ENCODE assay signal across 8 mouse cellular contexts in genomic region chr4:156077499-156078301, GRCm38 (mm10). TPM values are rescaled to one million over a fixed set of nuclear protein-coding genes. Genes with fewer than 3 reads are reported as not detected.
A peak's percentile ranks its signal among the peaks of the same experiment; 100 is the strongest.
DNase-seq lines count a peak whose midpoint lies in the region; ATAC-seq lines count a peak whose summit lies in the region.

No protein-coding gene starts in this region.

- H3K9ac ChIP-seq in embryonic facial prominence, embryonic 15.5 days: 0 out of 2 replicates have a peak overlapping the region, but pooled peaks have one; percentile 21
- H3K9ac ChIP-seq in hindbrain, embryonic 13.5 days: peak overlapping the region; percentile 65
- H3K9ac ChIP-seq in midbrain, embryonic 15.5 days: peak overlapping the region; percentile 23
- peak overlapping the region; percentile 68 for H3K9ac ChIP-seq in stomach, embryonic 16.5 days (ENCODE audit: low read length)

- no peaks in the 10 kb centered on the region for H3K9me3 ChIP-seq in embryonic facial prominence, embryonic 15.5 days (replicated peaks)
- no peaks in the 10 kb centered on the region for H3K9me3 ChIP-seq in hindbrain, embryonic 13.5 days
- H3K9me3 ChIP-seq in midbrain, embryonic 15.5 days: no peaks in the 10 kb centered on the region
- no peaks in the 10 kb centered on the region for H3K9me3 ChIP-seq in stomach, embryonic 16.5 days (replicated peaks; ENCODE audit: control insufficient read depth, low read length)

- H3K36me3 ChIP-seq in embryonic facial prominence, embryonic 15.5 days: no peaks in the 10 kb centered on the region
- no peaks in the 10 kb centered on the region for H3K36me3 ChIP-seq in hindbrain, embryonic 13.5 days
- H3K36me3 ChIP-seq in midbrain, embryonic 15.5 days (replicated peaks): no peaks in the 10 kb centered on the region
- H3K36me3 ChIP-seq in stomach, embryonic 16.5 days (ENCODE audit: control insufficient read depth, insufficient read depth, low read length): no peaks in the 10 kb centered on the region

- peak overlapping the region; percentile 51 for H3K27ac ChIP-seq in embryonic facial prominence, embryonic 15.5 days (replicated peaks)
- H3K27ac ChIP-seq in hindbrain, embryonic 13.5 days: no peak overlapping the region
- H3K27ac ChIP-seq in midbrain, embryonic 15.5 days: no peak overlapping the region
- H3K27ac ChIP-seq in stomach, embryonic 16.5 days (ENCODE audit: low read length): peak overlapping the region; percentile 94

- peaks cover 20% of the 10 kb centered on the region for H3K4me1 ChIP-seq in embryonic facial prominence, embryonic 15.5 days
- H3K4me1 ChIP-seq in hindbrain, embryonic 13.5 days (replicated peaks): peaks cover 14% of the 10 kb centered on the region
- H3K4me1 ChIP-seq in midbrain, embryonic 15.5 days: peaks cover 9% of the 10 kb centered on the region
- peaks cover 8% of the 10 kb centered on the region for H3K4me1 ChIP-seq in stomach, embryonic 16.5 days (ENCODE audit: control insufficient read depth, insufficient read depth, low read length)

- peak overlapping the region; percentile 43 for H3K4me3 ChIP-seq in embryonic facial prominence, embryonic 15.5 days (replicated peaks)
- H3K4me3 ChIP-seq in hindbrain, embryonic 13.5 days: peak overlapping the region; percentile 40
- peak overlapping the region; percentile 39 for H3K4me3 ChIP-seq in midbrain, embryonic 15.5 days
- H3K4me3 ChIP-seq in stomach, embryonic 16.5 days (replicated peaks; ENCODE audit: low read length): peak overlapping the region; percentile 50

- peak overlapping the region; percentile 79 for H3K4me2 ChIP-seq in embryonic facial prominence, embryonic 15.5 days (replicated peaks)
- H3K4me2 ChIP-seq in hindbrain, embryonic 13.5 days: peak overlapping the region; percentile 66
- peak overlapping the region; percentile 65 for H3K4me2 ChIP-seq in midbrain, embryonic 15.5 days
- H3K4me2 ChIP-seq in stomach, embryonic 16.5 days (ENCODE audit: low read depth, low read length): peak overlapping the region; percentile 74

- DNase-seq in right cerebral cortex, postnatal 4 days: peak; percentile 20
- DNase-seq in right cerebral cortex, adult 2 months (ENCODE audit: low spot score in 2 of 2): no peak
- DNase-seq in liver: peak; percentile 38
- DNase-seq in layer of hippocampus, adult 11-12 months (ENCODE audit: low spot score): no peak

- peak; percentile 83 for ATAC-seq in embryonic facial prominence, embryonic 15.5 days (ENCODE audit: insufficient number of reproducible peaks, low FRiP score, low TSS enrichment, low read depth)
- no peak for ATAC-seq in hindbrain, embryonic 13.5 days (ENCODE audit: low FRiP score)
- ATAC-seq in midbrain, embryonic 15.5 days (replicated peaks): no peak
- ATAC-seq in stomach, embryonic 16.5 days (ENCODE audit: insufficient read depth, low FRiP score): peak; percentile 91

- peaks cover 8% of the 10 kb centered on the region; the same call in 1 of the 2 replicates for H3K27me3 ChIP-seq in embryonic facial prominence, embryonic 15.5 days
- peaks cover 40% of the 10 kb centered on the region for H3K27me3 ChIP-seq in hindbrain, embryonic 13.5 days
- peaks cover 17% of the 10 kb centered on the region for H3K27me3 ChIP-seq in midbrain, embryonic 15.5 days (replicated peaks)
- no peaks in the 10 kb centered on the region for H3K27me3 ChIP-seq in stomach, embryonic 16.5 days (ENCODE audit: control insufficient read depth, insufficient read depth, low read length)

- WGBS in embryonic facial prominence, embryonic 15.5 days: under 1% methylated on average over 58 of the region's 58 CpGs
- WGBS in hindbrain, embryonic 13.5 days: under 1% methylated on average over 58 of the region's 58 CpGs
- under 1% methylated on average over 58 of the region's 58 CpGs for WGBS in midbrain, embryonic 15.5 days
- under 1% methylated on average over 57 of the region's 58 CpGs for WGBS in stomach, embryonic 16.5 days

RNA-seq across cellular contexts. Expression of gene Ttll10, which starts 18.5 kb away (rescaled TPM):
- 4.0 and 4.3 TPM in 2 replicates for polyA plus RNA-seq in embryonic facial prominence, embryonic 15.5 days (2015; fragmentation: Nextera tagmentation; extraction: Ambion mirVana)
- polyA plus RNA-seq in hindbrain, embryonic 13.5 days (2015; fragmentation: Nextera tagmentation; extraction: Ambion mirVana): not detected in 2 replicates
- not detected in 2 replicates for polyA plus RNA-seq in midbrain, embryonic 15.5 days (2015; fragmentation: Nextera tagmentation; extraction: Ambion mirVana)
- polyA plus RNA-seq in stomach, embryonic 16.5 days (2015; fragmentation: Nextera tagmentation; extraction: Ambion mirVana): 4.6 and 5.0 TPM in 2 replicates

RNA-seq across cellular contexts. Expression of gene 9430015G10Rik, which starts 32.1 kb away (rescaled TPM):
- polyA plus RNA-seq in embryonic facial prominence, embryonic 15.5 days (2015; fragmentation: Nextera tagmentation; extraction: Ambion mirVana): 32.8 and 33.5 TPM in 2 replicates
- 32.1 and 32.7 TPM in 2 replicates for polyA plus RNA-seq in hindbrain, embryonic 13.5 days (2015; fragmentation: Nextera tagmentation; extraction: Ambion mirVana)
- polyA plus RNA-seq in midbrain, embryonic 15.5 days (2015; fragmentation: Nextera tagmentation; extraction: Ambion mirVana): 37.6 TPM in 2 replicates
- polyA plus RNA-seq in stomach, embryonic 16.5 days (2015; fragmentation: Nextera tagmentation; extraction: Ambion mirVana): 26.8 and 32.3 TPM in 2 replicates

RNA-seq across cellular contexts. Expression of gene Tnfrsf18, which starts 51.7 kb away (rescaled TPM):
- 6.0 and 7.1 TPM in 2 replicates for polyA plus RNA-seq in embryonic facial prominence, embryonic 15.5 days (2015; fragmentation: Nextera tagmentation; extraction: Ambion mirVana)
- 2.3 and 2.9 TPM in 2 replicates for polyA plus RNA-seq in hindbrain, embryonic 13.5 days (2015; fragmentation: Nextera tagmentation; extraction: Ambion mirVana)
- polyA plus RNA-seq in midbrain, embryonic 15.5 days (2015; fragmentation: Nextera tagmentation; extraction: Ambion mirVana): 3.2 and 3.6 TPM in 2 replicates
- 2.4 and 3.1 TPM in 2 replicates for polyA plus RNA-seq in stomach, embryonic 16.5 days (2015; fragmentation: Nextera tagmentation; extraction: Ambion mirVana)

RNA-seq across cellular contexts. Expression of gene Rnf223, which starts 52.6 kb away (rescaled TPM):
- 0.67 and 1.8 TPM in 2 replicates for polyA plus RNA-seq in embryonic facial prominence, embryonic 15.5 days (2015; fragmentation: Nextera tagmentation; extraction: Ambion mirVana)
- 0.53 and 0.66 TPM in 2 replicates for polyA plus RNA-seq in hindbrain, embryonic 13.5 days (2015; fragmentation: Nextera tagmentation; extraction: Ambion mirVana)
- 0.62 and 0.83 TPM in 2 replicates for polyA plus RNA-seq in midbrain, embryonic 15.5 days (2015; fragmentation: Nextera tagmentation; extraction: Ambion mirVana)
- 1.1 and 1.9 TPM in 2 replicates for polyA plus RNA-seq in stomach, embryonic 16.5 days (2015; fragmentation: Nextera tagmentation; extraction: Ambion mirVana)

Comparison
In these comparisons a context has a peak if more than half of its experiments do, and no peak if none do; other contexts are left out.
1. DNase-seq: peak in right cerebral cortex, postnatal 4 days (single experiment) and liver (single experiment); none in right cerebral cortex, adult 2 months (0 of 2) and layer of hippocampus, adult 11-12 months (single experiment).
2. ATAC-seq: peak in embryonic facial prominence, embryonic 15.5 days (single experiment) and stomach, embryonic 16.5 days (single experiment); none in hindbrain, embryonic 13.5 days (single experiment) and midbrain, embryonic 15.5 days (single experiment).
3. H3K27ac ChIP-seq: peak in embryonic facial prominence, embryonic 15.5 days (single experiment) and stomach, embryonic 16.5 days (single experiment); none in hindbrain, embryonic 13.5 days (single experiment) and midbrain, embryonic 15.5 days (single experiment).
4. Peak in every context shown above with its lines, with median percentiles within 50 percentile points of each other: H3K4me2 ChIP-seq, H3K4me3 ChIP-seq and H3K9ac ChIP-seq.